Mouse (Mus musculus) cerebellum, adult 11-12 months (tissue): ENCODE data around the gene Tmem120a.

ENCODE experiments used
- DNase-seq: peaks from one replicate; pipeline ENCODE4 v3.0.0; 2022

The Tmem120a gene

GRCm38 (mm10) chr5:135707855-135708254, 36.4 kb downstream of the Tmem120a start:
- no peak for DNase-seq

GRCm38 (mm10) chr5:135707039-135707438, 37.2 kb downstream of the Tmem120a start:
- DNase-seq = no peak

GRCm38 (mm10) chr5:135705383-135705782, 38.9 kb downstream of the Tmem120a start:
- DNase-seq = no peak

GRCm38 (mm10) chr5:135703431-135703830, 40.8 kb downstream of the Tmem120a start:
- no peak for DNase-seq

DNA sequence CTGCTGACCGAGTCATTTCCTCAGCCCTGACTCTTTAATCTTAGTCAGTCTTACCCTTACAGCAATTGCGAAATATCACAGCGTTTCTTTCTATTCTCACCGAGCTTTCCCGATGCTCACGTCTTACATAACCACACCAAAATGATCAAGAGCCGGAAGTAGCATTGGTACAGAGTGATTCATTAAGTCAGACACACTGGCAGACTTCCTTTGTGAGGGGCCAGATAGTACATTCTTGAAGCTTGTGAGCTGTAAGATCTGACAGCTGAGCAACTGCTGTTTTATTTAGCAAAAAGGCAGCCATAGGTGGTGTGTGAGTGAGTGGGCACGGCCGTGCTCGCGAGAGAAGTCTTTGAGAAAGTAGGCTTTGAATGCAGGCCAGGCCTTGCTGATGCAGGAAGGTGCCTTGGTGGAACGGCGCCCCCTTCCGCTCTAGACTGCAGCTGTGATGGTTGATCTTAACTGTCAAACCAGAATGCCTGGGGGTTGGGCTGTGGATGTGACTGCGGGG, 41.5 kb downstream of the Tmem120a start:
- no peak for DNase-seq

DNA sequence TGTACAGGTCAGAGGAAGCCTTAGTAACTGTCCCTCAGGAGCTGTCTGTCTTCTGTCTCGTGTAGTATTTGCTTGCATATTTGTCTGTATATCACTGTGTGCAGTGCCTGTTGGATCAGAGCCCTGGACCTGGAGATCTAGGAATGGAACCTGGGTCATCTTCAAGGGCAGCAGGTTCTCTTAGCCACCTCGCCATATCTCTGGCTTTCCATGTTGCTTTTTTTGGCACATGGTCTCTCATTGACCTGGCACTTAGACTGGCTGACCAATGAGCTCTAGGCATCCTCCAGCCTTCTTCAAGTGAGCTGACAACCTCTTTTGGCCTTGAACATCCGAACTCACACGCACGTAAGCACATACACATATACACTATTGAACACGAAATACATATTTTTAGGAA, 42.1 kb downstream of the Tmem120a start:
- DNase-seq = no peak

- no peak for DNase-seq
Measured at GRCm38 (mm10) chr5:135701601-135702000, 42.6 kb downstream of the Tmem120a start.

DNA sequence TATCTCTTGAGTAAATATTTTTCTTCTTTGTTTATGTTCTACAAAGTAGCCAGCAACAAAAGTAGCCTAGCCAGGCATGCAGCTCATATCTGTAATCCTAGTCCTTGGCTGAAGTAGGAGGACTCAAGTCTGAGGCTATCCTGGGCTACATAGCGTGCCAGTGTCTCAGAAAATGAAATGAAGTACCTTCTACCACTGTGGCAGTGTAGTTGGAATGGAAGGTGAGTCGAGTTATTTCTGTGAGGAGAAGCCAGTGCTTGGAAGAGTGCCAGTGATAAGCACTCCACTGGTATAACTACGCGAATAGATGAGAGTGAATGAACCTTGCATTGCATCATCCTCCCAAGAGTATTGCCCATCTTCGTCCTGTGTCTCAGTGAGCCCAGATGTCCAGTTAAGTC, 46.5 kb downstream of the Tmem120a start:
- no peak for DNase-seq

GRCm38 (mm10) chr5:135695277-135695721, 48.9 kb downstream of the Tmem120a start:
- no peak for DNase-seq

DNA sequence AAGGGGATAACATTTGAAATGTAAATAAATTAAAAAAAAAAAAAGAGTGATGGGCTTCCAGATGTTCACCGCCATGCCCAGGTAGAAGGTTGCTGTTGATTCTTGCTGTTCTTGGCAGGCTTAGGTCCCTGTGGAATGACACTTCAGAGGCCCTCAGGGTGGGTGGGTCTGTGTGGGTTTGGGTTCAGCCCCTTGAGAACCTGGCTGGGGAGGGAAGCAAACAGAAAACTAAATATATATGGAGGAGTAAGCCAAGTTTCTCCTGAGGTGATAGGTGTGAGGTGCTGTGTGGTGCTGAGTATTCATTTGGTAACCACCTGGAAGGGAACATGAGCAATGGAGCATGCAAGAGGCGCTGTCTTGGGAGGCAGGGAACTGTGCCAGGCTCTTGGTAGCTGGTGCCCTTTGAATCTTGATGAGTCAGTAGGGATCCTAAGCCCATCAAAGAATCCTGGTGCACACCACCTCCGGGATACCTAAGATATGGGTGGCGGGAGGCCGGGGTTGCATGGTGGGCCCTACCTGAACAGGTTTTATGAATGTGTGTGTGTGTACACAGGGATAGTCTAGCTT, 50.9 kb downstream of the Tmem120a start:
- DNase-seq = no peak

GRCm38 (mm10) chr5:135691266-135691665, 53.0 kb downstream of the Tmem120a start:
- DNase-seq = no peak

DNA sequence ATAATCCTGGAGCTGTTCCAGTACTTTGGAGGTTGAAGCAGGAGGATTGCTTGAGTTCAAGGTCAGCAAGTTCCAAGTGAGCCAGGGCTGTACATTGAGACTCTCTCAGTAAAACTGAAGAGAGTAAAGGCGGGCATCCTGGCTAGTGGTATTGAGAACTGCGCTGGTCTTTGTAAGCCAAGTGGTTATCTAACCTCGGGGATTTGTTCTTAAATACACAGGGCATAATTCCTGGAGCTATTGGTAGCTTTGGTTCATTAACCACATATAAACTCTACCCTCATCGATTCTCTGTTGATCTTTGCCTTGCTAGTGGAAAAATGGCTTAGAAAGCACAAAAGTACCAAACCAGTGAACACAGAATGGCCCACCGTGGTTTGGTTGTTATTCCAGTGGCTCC, 53.8 kb downstream of the Tmem120a start:
- DNase-seq = no peak
